Mouse (Mus musculus) lung, postnatal 4 days (tissue): ENCODE data around the gene Matn3.

Experiments used
- DNase-seq, 2 experiments: peaks; one replicate each; pipeline ENCODE4 v3.0.0; 2021

Gene Matn3

DNA sequence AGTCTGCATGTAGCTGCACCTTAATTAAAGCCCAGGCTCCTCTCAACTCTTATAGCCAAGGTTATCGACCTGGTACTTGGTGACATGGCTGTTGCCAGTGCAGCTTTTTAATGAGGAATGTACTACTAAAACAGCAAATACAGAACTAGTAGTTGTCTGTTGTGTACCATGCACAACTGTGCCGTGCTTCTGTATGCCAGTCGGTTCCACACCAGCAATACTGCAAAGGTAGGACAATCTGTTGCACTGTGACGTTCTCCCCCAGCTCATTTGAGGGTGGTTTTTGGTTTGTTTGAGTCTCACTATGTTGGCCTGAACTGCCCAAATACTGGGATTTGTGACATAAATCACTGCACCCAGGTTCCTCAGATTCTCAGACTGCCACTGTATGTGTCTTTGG lies 8.2 kb upstream of the Matn3 start:
- DNase-seq: no peak

DNA sequence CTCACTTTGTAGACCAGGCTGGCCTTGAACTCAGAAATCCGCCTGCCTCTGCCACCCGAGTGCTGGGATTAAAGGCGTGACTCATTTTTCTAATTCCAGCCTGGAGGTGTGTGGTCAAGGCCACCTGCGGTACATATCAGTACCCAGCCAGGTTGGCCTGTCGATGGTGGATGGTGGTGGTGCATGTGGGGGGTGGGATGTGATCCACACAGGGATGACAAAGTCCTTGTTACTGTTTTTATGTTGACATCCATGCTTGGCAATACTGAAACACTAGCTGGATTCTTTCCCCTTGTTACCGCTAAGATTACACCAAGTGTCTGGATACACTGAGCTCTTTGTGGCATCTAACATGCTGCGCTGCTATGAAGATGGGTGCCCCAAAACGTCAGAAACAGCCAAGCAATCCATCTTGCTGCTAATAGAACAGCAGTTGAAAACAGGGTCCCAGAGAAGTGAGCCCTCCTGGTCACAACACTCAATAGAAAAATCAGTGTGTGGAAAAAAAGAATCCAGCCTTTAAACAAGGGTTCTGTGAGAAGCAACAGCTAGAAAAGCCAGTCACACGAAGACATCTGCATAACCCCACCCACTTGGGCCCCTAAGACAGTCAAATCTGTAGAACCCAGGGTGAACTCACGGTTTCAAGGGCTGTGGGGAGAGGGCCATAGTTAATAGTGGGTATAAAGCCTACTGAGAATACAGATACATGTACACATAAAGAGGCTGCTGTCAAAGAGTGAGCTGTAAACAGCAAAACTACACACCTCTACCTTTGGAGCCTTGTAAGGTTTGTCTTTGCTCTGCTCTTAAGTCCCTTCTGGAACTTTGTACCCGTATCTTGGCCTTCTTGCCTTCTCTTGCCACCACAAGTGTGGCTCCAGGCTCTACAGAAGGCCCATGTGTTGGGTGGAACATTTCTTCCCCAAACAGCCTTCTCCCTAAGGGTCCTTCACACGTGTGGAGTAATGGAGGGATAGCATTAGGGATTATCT lies 7.4 kb upstream of the Matn3 start:
- DNase-seq: no peak

DNA sequence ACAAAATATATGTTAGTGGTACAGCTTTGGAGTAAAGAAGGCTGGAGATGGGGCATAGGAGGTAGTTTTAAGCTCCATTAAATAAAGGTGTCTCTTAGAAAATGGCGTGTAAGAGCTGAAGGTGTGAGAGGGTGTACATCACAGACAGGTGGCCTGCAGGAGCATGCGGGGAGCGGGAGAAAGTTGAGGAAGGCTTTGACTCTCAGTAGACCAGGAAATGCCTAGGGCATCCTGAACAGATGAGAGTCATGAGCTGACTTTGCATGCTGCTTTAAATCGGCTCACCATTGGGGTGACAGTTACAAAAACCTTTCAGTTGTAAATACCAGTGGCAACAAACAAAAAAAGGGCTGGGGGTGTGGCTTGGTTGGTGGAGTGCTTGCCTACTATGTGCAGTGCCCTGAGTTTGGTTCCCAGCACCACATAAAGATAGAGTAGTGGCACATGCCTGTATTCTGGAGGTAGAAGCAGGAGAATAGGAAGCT lies 6.6 kb upstream of the Matn3 start:
- no peak for DNase-seq

DNA sequence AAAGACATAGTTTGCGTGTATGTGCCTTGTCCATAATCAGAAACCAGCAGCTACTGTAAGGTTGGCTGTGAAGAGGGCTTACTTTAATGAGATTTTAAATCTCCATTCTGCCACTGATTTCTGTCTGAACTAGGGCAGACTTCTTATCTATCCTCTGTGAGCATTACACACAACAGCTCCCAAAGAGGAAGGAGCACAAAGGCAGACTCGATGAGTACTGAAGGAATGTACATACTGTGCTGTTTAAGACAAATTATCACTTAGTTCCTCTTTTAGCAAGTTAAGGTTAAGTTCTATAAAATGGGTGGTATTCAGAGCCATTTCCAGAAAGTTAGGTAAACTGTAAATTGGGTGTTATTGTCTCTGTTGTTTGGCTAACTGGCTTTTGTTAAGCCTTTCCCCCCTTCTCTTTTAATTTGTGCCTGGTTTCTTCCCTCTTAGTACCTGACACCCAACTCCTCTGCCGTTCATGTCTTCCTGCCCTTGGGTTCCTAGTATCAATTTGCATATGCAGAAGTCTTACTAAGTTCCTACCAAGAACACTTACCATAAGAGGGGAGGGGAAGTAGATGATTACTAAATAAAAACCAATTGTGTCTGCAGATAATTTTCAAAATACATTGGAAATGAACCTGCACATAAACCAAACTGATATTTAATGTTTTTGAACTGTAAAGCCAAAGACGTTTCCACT lies 5.9 kb upstream of the Matn3 start:
- DNase-seq: no peak

DNA sequence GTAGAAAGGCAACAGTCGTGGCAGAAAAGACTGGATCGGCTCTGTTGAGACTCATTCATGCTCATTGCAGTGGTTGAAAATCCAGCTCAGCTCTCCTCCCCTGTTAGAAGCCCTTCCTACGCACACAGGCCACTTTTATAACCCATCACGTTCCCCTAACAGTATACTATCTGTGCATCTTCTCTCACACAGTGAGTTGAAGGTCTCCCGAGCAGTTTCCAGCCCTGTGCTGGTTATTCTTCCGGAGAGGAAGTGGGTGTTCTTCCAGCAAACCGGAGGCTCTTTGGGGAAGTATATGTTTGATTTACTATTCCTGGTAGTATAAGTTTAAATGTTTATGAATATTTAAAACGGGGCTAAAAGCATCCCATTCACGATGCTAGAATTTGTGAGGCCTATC lies 566 bp upstream of the Matn3 start:
- DNase-seq: no peak

DNA sequence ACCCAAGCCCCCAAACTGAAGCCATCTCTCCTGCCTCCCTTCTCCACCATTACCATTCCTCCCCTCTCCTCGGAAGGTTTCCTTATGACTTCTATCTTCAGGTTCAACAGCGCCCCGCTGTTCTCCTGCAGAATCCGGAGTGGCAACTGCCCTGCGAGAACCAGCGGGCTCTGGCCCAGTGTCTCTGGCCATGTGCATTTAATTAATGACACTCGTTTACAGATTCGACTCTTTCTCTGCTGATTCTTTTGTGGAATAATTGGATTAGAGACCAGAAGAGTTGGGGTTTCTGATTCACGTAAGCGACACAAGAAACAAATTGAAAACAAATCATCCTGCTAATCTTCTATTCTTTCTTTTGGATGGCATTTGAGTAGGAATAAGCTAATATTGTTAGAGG lies 5.4 kb downstream of the Matn3 start:
- no peak for DNase-seq

DNA sequence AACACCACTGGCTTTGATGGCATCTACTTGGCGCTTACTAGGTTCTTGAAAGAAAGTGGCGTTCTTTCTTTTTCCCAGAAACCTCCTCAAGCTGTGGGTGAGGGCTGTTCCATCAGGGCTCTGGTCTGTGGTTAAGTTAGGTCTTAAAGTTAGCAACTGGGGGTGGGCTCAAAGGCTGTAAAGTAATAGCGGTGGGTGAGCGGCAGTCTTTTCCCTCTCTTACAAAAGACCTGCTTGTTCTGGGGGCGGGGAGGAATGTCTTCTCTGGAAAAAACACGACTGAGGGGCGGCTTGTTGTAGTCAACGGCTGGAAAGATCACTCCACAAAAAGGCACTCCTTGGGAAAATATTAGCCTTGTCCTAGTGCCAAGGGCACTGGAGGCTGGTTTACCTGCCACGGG lies 6.4 kb downstream of the Matn3 start:
- peak; percentile 59 to 64 for DNase-seq

DNA sequence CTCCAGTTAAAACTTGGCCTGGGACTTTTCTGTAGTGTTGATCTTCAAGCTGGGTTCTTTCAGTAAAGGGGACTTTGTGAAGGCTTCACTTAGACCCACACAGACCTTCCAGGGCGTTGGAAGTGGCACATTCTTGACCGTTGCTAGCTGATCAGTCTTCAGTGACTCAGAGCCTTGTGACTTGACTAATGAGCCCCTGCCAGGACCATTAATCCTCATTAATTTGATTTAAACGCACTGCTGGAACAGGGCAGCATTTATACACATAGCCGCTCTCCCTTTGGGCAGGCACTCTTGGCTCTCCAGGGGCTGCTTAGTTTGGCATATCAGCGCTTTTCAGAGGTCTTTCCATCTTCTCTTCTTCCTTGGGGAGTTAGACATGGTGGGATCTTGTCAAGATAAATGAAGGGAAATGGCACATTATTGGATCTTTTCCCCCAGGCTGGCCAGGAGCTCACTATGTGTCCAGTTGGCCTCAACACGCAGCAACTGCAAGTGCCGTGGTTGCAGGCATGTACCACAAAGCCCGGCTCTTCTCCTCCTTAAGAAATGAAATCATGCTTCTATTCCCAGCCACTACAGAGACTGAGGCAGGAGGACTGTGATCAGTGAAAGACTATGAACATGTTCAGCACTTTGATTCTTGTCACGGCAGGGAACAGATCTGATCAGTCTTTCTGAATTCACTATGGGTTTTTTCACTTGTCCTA lies 14.0 kb downstream of the Matn3 start:
- no peak for DNase-seq

DNA sequence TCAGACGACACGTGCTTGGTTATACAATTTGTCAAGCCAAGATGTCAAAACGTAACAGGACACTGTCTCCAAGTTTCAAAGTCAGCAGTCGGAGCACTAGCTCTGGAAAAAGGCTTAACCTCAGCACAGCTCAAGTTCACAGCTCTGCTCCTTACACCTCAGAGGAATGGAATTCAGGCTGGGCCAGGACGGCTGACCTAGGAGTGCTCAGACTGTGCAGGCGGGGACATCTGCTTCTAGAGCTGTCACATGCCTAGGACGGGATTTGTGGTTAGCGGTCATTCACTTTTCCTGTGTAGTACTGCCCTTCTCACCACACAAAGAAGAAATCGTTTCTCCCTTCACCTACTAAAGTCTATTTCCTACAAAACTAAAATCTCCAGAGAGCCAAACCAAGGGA lies 22.1 kb downstream of the Matn3 start:
- peak; percentile 60 to 77 for DNase-seq

DNA sequence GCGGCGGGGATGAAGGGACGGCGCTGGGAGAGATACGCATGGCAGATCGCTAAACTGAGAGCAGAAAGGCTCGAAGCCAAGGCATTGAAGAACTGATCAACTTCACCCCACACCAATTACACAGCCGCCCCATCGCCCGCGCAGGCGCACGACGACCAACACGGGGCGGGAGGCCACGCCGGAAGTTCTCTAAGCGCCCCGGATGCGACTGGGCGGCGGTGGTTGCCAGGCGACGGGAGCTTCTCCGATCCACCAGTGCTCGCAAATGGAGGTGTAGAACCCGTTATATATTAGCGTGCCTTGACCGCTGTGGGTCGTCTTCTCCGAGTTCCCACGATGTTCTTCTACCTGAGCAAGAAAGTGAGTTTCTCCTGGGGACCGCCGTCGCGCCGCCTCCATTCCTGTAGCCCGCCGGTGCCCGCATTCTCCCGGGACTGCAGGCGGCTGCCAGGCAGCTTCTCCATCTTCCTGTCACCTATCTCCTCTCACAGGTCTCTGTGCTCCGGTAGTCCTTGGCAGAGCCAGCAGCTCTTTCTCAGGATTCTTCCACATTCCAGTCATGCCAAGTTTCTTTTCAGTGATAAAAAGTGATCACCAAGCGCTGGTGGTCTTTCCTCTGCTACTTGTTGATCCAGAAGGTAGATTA lies 26.2 kb downstream of the Matn3 start, which contains the start of gene Wdr35:
Gene Wdr35 (plus strand): TSS at position 73 of the 646 bp plus-strand sequence.
- peak; percentile 91 to 92 for DNase-seq

DNA sequence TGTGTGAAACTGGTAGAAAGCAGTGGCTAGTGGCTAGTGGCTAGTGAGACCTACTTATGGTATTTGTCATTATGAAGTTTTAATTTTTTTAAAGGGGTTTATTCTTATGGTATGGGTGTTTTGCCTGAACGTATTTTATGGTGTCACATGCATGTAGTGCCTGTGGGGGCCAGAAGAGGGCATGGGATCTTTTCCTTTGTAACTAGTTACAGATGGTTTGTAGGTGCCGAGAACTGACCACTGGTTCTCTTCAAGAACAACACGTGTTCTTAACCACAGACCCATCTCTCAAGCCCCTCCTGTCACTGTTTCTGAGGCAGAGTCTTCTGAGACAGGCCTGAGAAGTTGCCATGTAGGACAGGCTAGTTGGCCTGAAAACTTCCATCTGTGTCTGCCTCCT lies 27.3 kb downstream of the Matn3 start:
- no peak for DNase-seq

DNA sequence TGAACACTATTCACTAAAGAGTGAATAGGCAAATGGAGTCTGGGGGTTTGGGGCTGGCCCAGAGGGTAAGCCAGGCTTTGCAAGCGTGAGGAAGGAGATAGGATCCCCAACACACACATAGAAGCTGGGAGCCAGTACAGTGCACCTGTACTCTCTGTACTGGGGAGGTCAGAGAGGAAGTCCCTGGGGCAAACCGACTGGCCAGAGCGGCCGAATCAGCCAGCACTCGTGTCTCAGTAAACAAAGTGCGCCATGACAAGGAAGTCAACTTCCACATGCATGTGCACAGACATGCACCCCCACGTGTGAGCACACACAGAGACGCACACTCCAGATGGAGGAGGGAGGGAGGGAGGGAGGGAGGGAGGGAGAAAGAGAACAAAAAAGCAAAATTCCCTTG lies 45.5 kb downstream of the Matn3 start:
- no peak for DNase-seq

DNA sequence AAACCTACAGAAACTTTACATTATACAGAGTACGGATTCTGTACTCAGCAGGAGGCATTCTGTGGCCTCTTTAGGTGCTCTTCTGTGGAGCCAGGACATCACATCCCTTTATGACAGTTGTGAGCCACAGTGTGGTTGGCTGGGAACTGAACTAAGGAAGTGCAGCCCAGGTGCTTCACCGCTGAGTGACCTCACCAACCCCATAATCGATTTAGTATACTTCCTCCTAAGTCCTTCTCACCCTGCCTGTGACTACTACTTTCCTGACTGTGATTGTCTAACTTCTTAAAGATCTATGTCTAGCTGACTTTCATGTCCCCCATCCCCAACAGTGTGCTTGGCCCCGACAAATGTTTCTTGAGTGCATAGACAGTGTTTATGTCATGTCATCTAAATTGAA lies 50.6 kb downstream of the Matn3 start:
- DNase-seq: no peak

DNA sequence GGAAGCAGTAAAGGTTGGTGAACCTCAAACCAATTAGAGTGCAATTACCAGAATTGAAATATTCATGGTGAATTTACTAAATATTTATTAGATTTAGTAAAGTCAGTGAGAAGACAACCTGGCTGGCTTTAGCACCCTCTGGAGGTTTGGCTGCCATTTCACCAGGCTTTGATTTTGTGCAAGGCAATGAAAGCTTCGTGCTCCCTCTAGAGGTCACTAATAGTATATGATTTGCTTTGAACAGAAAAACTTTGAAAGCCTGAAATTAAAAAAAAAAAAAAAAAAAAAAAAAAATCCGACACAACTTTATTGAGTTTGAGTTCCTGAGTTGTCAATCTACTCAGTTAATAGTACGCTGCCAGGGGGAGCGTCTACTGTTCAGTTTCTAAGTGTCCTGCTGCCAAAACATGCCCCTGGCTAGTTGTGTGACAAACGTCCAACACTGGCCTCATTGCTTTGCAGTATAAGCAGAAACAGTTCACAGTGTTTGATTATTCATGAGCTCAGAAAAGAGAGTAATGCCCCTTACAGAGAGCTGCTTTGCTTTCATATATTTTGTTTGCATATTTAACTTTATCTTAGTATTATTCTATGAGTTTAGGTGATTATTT lies 54.4 kb downstream of the Matn3 start:
- peak; percentile 50 to 71 for DNase-seq

DNA sequence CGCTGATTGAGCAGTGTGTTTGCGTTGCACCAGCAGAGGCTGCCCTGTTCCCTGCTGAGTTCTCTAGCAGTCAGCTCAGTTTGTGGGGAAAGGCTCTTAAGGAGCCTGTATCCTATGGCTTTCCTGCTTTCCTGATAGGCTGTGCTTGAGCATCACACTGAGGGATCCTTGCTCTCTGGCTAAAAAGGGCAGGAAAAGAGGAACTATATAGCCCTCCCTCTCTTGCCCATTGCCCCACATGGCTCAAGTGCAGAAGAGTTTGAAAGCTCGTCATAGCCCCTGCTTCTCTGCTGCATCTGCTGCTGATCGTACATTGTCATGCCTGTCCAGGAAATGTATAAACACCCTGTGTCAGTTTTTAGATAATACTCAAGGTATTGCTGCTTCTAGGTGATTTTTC lies 59.4 kb downstream of the Matn3 start:
- DNase-seq: no peak

DNA sequence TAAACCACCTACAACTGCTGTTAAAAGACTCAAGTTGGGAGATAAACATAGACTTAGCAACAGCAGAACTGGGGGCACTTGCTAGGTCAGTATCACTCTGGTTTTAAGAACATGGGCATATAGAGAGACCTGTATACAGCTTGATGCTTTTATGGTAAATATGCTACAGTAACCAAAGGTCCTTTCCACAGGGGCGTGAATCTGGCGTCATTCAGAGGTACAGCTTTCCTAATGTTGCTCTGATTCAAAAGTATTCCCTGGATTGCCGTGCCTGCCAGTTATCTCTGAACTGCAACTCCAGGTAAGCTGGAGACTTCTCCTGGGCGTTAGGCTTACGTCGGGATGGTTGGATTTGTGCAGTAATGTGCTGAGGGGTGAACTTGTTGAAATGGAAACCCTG lies 60.1 kb downstream of the Matn3 start:
- DNase-seq: no peak

DNA sequence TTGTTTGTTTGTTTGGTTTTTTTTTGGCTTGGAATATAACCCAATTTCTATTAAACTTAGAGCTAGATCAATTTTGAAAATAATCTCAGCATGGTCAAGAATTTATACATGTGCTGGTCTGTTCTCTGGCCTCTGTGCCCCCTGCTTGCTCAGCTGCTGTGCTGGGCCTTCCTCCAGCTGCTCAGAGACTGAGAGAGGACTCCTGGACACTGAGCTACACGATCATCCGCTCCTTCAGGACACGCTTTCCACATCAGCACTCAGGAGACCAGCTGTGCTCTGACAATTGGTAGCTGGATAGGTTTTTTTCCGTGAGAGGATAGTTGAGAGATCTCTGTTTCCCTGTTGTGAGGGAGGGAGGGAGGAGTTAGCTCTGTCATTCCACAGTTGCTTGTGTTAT lies 62.6 kb downstream of the Matn3 start:
- DNase-seq: no peak

DNA sequence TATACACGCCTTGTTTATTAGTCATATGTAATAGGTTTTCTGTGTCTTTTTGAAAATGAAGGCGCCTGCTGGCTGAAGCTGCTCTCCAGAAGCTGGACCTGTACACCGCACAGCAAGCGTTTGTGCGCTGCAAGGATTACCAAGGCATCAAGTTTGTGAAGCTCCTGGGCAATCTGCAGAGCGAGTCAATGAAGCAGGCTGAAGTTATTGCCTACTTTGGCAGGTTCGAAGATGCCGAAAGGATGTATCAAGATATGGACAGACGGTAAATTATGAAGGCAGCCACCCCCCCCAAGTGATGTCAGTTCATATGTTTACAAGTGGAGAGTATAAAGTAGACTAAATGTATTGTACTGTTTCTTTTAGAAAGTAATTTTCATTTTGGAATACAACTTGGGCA lies 68.6 kb downstream of the Matn3 start:
- DNase-seq: no peak

DNA sequence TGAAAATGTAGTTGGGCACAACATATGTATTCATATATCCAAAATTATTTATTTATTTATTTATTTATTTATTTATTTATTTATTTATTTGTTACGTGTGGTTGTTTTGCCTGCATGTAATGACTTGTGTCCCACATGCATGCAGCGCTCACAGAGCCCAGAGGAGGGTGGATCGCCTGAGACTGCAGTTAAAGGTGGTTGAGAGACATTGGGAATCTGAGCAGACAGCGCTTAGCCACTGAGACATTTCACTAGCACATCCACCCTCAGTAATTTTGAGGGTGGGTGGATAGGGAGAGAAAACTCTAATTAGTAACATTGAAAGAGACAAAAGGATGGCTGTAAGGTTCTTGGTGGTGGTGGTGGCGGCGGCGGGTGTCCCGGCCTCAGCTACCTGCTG lies 72.7 kb downstream of the Matn3 start:
- DNase-seq: no peak

DNA sequence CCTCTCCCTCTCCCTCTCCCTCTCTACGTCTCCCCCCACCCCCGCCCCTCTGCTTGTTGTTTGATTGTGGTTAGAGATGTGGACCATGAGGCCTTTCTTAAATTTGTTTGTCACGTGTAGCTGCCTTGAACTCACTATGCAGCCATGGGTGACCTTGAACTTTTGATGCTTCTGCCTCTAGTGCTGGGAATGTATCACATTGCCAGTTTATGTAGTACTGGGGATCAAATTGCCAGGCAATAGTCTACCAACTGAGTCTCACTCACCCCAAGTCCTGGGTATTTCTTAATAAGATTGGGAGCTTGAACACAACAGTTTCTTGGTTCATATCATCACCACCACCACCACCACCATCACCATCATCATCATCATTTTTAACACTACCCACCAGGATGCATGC lies 73.3 kb downstream of the Matn3 start:
- DNase-seq: no peak
